Mouse (Mus musculus): ENCODE results near the gene Sit1. TPM values are rescaled to one million over a fixed set of nuclear protein-coding genes. Genes with fewer than 3 reads are reported as not detected.

Sit1 gene
- polyA plus RNA-seq, 1 experiment from 2014 or later: not detected

DNA sequence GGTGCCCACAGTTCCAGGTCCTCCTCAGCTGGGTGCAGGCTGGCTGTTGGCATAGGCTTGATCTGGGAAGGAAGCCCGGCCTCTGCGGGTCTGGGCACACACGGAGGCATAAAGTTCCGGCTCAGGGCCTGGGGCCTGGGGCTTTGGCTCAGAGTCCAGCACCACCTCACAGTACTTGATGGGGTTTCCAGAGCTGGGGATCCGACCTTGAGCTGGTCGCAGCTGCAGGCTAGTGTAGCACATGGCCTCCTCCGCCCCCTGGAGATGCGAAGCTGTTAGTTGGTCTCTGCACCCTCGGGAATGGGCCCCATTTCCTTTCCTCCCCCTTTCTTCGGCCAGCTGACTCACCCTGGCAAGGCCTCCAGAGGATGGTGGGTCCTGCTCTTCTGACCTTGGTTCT, 943 bp downstream of the Sit1 start:
- Histone ChIP-seq H3K4me1 (no peaks in the 10 kb centered on the region), H3K9me3 (no peaks in the 10 kb centered on the region), H3K4me3 (no peak overlapping the region), H3K27ac (no peak overlapping the region), H3K4me2 (replicated peaks) (no peak overlapping the region), H3K27me3 (no peaks in the 10 kb centered on the region), H3K9ac (no peak overlapping the region), H3K36me3 (no peaks in the 10 kb centered on the region)
- WGBS: 70% methylated on average over 10 of the region's 10 CpGs
- no peak for ATAC-seq (ENCODE audit: insufficient number of reproducible peaks, insufficient read depth, low FRiP score, low TSS enrichment)

DNA sequence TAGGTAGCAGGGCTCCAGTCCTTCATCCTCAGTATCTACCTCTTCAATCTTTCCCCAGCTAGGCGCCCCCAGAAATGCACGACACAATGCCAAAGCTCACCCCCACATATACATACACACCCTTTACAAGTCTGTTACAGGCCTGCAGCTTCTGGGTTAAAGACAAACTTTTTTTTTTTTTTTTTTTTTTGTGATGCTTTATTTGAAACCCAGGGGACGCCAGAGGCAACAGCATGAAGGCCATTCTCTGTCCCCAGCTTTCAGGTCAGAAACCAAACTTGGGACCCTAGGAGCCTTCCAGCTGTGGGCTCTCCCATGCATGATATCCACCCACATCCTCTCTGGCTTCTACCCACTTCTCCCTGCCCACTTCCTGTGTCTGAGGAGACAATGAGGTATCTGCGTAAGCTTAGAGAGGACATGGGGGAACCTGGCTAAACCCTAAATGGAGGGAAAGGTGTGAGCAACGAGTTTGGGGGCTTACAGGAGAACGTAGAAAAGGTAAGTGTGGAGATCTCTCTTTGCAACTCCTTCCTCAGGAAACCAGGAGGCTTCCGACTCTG, 1.6 kb downstream of the Sit1 start:
- Histone ChIP-seq H3K27me3 (no peaks in the 10 kb centered on the region), H3K9me3 (no peaks in the 10 kb centered on the region), H3K36me3 (no peaks in the 10 kb centered on the region), H3K4me3 (no peak overlapping the region), H3K9ac (no peak overlapping the region), H3K4me1 (no peaks in the 10 kb centered on the region), H3K27ac (no peak overlapping the region), H3K4me2 (replicated peaks) (no peak overlapping the region)
- ATAC-seq (ENCODE audit: insufficient number of reproducible peaks, insufficient read depth, low FRiP score, low TSS enrichment): no peak
- WGBS: 67% methylated on average over 7 of the region's 7 CpGs

DNA sequence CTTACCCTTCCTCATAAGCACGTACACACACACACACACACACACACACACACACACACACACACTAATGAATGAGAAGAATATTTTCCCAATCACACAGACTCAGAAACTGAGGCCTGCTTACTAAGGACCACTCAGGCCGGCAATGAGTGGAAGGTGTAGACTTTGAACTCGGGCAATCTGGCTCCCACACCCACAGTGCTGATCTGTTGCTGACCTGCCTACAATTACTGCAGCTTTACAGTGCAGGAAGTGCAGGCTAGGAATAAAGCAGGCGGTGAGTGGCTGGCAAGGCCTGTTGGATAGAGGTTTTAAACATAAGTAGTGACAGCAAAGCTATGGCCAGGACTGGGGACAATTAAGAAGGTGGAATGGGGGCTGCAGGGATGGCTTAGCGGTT, 2.5 kb downstream of the Sit1 start:
- Histone ChIP-seq H3K4me2 (replicated peaks) (no peak overlapping the region), H3K9me3 (no peaks in the 10 kb centered on the region), H3K27ac (no peak overlapping the region), H3K27me3 (no peaks in the 10 kb centered on the region), H3K9ac (no peak overlapping the region), H3K36me3 (no peaks in the 10 kb centered on the region), H3K4me1 (no peaks in the 10 kb centered on the region), H3K4me3 (no peak overlapping the region)
- ATAC-seq (ENCODE audit: insufficient number of reproducible peaks, insufficient read depth, low FRiP score, low TSS enrichment): no peak
- WGBS: 77% methylated on average over 5 of the region's 5 CpGs

DNA sequence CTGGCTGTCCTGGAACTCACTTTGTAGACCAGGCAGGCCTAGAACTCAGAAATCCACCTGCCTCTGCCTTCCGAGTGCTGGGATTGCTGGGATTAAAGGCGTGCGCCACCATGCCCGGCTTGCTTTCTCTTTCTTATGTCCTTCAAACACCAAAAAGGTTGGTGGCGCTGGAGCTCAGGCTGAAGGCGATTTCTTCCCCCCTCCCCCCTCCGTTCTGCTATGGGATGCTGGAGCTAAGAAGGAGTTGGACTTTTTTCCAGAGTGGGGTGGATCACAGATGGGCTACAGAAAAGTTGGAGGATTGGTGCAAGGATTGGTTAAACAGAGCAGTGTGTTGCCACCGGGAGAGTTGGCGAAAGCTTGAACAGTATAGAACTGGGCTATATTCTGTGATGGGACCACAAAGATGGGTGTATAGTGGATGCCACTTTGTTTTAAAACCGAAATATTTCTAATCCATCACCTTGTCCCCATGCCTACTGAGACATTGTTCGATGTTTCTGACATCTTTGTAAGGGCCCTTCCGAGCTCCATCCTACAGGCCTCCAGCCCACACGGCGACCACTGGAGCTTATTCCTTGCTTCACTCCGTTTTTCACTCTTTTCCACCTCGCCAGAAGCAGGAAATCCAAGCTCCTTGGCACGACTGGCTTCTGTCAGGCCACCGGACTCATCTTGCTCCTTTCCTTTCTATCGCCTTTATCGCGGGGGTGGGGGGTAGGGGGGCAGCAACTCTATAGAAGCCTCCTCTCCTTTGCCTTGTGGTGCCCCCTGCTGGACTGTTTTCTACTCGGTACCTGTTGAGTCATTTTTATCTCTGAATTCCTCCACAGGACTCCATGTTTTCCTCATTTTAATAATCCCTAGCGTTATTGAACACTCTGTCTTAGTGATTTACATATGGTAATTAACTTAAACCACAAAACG, 4.4 kb downstream of the Sit1 start:
- Histone ChIP-seq H3K9ac (no peak overlapping the region), H3K9me3 (no peaks in the 10 kb centered on the region), H3K4me3 (no peak overlapping the region), H3K4me1 (no peaks in the 10 kb centered on the region), H3K27ac (no peak overlapping the region), H3K36me3 (no peaks in the 10 kb centered on the region), H3K4me2 (replicated peaks) (0 out of 2 replicates have a peak overlapping the region, but pooled peaks have one; percentile 24), H3K27me3 (no peaks in the 10 kb centered on the region)
- WGBS: 46% methylated on average over 24 of the region's 24 CpGs
- ATAC-seq (ENCODE audit: insufficient number of reproducible peaks, insufficient read depth, low FRiP score, low TSS enrichment): no peak

DNA sequence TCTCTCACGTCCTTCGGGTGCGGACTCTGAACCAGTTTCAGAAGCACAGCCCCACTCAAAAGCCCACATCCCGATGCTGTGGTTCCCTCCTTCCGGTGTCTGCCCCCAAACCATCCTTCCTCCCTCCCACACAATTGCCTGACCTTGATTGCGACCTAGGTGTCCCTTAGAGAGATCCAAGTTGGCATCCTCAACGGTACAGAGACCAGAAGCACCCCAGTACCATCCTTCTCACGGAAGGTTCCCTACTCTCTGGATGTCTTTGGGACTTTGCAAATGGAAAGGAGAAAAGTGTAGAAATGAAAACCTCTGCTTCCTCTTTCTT, 5.0 kb downstream of the Sit1 start:
- H3K9ac ChIP-seq: peak overlapping the region; percentile 17; the same call in 1 of the 2 replicates
- no peak for ATAC-seq (ENCODE audit: insufficient number of reproducible peaks, insufficient read depth, low FRiP score, low TSS enrichment)
- no peak overlapping the region for H3K27ac ChIP-seq

DNA sequence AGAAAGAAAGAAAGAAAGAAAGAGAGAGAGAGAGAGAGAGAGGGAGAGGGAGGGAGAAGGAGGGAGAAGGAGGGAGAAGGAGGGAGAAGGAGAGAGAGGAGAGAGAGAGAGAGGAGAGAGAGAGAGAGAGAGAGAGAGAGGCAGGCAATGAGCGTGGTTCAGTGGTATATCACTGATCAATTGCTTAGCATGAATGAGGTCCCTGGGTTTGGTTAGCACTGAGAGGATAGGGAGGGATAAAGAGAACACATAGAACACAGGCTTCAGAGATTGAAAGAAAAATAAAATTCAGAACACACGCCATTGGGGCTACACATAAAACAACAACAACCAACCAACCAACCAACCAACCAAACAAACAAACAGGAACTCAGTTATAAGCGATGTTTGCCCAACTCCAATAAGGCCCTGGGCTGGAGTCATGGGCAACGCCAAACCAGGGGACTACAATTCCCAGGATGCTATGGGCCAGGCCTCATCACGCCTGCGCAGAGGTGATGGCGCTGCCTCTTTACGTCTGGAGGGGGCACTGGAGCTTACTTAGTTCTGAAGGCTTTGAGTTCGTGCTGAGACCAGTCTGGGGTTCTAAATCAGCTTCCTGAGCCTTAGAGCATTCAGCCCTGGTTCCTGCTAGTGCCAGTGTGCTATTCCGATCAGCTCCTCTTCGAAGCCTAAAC, 5.5 kb downstream of the Sit1 start:
- peak overlapping the region; percentile 34 for H3K4me2 ChIP-seq (replicated peaks)
- H3K4me1 ChIP-seq: no peaks in the 10 kb centered on the region
- no peak overlapping the region for H3K27ac ChIP-seq
- H3K27me3 ChIP-seq: no peaks in the 10 kb centered on the region
- H3K9me3 ChIP-seq: no peaks in the 10 kb centered on the region
- H3K4me3 ChIP-seq: peak overlapping the region; percentile 22
- 17% methylated on average over 11 of the region's 11 CpGs for WGBS
- ATAC-seq (ENCODE audit: insufficient number of reproducible peaks, insufficient read depth, low FRiP score, low TSS enrichment): peak; percentile 85
- H3K9ac ChIP-seq: peak overlapping the region; percentile 17; the same call in 1 of the 2 replicates
- no peaks in the 10 kb centered on the region for H3K36me3 ChIP-seq

More for the DNA sequence above, 5.0 kb downstream of the Sit1 start:
- Histone ChIP-seq H3K4me1 (no peaks in the 10 kb centered on the region), H3K4me2 (replicated peaks) (peak overlapping the region; percentile 34), H3K27me3 (no peaks in the 10 kb centered on the region), H3K9me3 (no peaks in the 10 kb centered on the region), H3K36me3 (no peaks in the 10 kb centered on the region), H3K4me3 (peak overlapping the region; percentile 22)
- WGBS: 50% methylated on average over 8 of the region's 8 CpGs

DNA sequence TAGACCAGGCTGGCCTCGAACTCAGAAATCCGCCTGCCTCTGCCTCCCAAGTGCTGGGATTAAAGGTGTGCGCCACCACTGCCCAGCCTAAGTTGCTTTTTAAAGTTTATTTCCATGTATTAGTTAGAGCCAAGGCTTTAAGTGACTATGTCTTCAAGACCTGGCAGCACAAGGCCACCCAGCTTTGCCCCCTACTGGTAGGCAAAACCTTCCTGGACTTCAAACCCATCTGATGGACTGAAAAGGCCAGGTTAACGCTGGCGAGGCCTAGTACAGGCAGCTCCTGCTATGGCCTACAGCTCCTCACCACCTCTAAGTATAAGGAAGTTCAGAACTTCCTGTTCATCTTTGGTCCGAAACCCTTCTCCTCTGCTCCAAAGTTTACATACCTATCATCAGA, 6.9 kb downstream of the Sit1 start:
- H3K27me3 ChIP-seq: no peaks in the 10 kb centered on the region
- no peaks in the 10 kb centered on the region for H3K9me3 ChIP-seq
- no peak overlapping the region for H3K9ac ChIP-seq
- no peak overlapping the region for H3K4me3 ChIP-seq
- H3K4me2 ChIP-seq (replicated peaks): no peak overlapping the region
- H3K4me1 ChIP-seq: no peaks in the 10 kb centered on the region
- ATAC-seq (ENCODE audit: insufficient number of reproducible peaks, insufficient read depth, low FRiP score, low TSS enrichment): no peak
- H3K27ac ChIP-seq: no peak overlapping the region
- no peaks in the 10 kb centered on the region for H3K36me3 ChIP-seq
- 85% methylated on average over 6 of the region's 6 CpGs for WGBS

DNA sequence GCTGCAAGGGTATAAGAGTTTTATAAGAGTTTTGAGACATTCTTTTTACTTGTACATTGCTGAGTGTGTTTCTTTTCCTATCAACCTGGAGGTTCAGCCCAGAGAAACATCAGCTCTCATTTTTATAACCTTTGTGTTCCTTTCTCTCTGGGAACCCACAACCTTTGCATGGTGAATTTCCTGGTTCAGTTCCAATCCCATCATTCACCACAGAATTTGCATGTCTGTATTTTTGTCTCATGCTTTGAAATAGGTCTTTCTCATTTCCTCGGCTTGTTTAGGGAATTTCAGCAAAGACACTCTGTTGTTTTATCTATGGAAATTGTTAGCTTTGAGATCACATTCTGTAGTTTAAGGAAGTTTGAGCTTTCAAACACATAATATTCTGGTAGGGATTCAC, 9.9 kb downstream of the Sit1 start:
- no peaks in the 10 kb centered on the region for H3K4me1 ChIP-seq
- no peak overlapping the region for H3K27ac ChIP-seq
- H3K36me3 ChIP-seq: no peaks in the 10 kb centered on the region
- no peaks in the 10 kb centered on the region for H3K27me3 ChIP-seq
- no peak for ATAC-seq (ENCODE audit: insufficient number of reproducible peaks, insufficient read depth, low FRiP score, low TSS enrichment)
- H3K4me2 ChIP-seq (replicated peaks): no peak overlapping the region
- no peak overlapping the region for H3K4me3 ChIP-seq
- WGBS: 83% methylated on average over 1 of the region's 1 CpGs
- no peaks in the 10 kb centered on the region for H3K9me3 ChIP-seq
- no peak overlapping the region for H3K9ac ChIP-seq

DNA sequence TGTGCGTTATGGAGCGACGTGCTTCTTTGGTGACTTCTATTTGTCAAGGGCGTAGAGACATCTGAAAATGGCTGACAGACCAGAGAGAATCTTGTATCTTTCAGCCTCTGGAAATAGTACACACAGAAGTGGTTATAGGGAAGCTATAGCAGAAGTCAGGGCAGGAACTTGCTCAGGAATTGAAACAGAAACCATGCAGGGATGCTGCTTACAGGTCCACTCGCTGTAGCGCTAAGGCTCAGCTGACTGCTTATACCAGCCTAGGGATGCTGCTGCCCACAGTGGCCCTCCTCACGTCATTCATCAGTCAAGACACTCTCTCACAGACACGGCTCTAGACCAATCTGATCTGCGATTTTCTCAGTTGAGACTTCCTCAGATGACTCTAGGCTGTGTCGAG, 13.2 kb downstream of the Sit1 start:
- Histone ChIP-seq H3K27me3 (no peaks in the 10 kb centered on the region), H3K36me3 (no peaks in the 10 kb centered on the region), H3K27ac (no peak overlapping the region), H3K9ac (no peak overlapping the region), H3K4me2 (replicated peaks) (no peak overlapping the region), H3K4me3 (no peak overlapping the region), H3K4me1 (no peaks in the 10 kb centered on the region), H3K9me3 (no peaks in the 10 kb centered on the region)
- ATAC-seq (ENCODE audit: insufficient number of reproducible peaks, insufficient read depth, low FRiP score, low TSS enrichment): no peak
- 89% methylated on average over 10 of the region's 10 CpGs for WGBS

DNA sequence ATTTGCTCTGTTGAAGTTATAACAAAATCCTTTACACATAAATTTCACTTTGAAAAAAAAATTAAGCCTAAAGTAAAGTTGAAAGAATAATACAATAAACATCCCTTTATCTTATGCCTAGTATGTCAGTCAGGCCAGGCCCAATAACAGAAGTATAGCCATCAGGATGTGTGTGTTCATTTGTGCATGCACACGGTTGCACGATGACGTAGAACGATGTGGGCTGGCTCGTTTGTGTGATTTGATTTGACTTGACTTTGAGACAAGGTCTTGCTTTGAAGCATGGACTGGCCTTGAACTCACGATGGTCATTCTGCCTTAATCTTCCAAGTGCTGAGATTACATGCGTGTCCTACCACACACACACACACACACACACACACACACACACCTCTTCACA, 16.7 kb downstream of the Sit1 start:
- no peaks in the 10 kb centered on the region for H3K36me3 ChIP-seq
- H3K9ac ChIP-seq: no peak overlapping the region
- no peaks in the 10 kb centered on the region for H3K4me1 ChIP-seq
- H3K27ac ChIP-seq: no peak overlapping the region
- 90% methylated on average over 7 of the region's 7 CpGs for WGBS
- ATAC-seq (ENCODE audit: insufficient number of reproducible peaks, insufficient read depth, low FRiP score, low TSS enrichment): no peak
- H3K4me2 ChIP-seq (replicated peaks): no peak overlapping the region
- H3K27me3 ChIP-seq: no peaks in the 10 kb centered on the region
- H3K9me3 ChIP-seq: no peaks in the 10 kb centered on the region
- H3K4me3 ChIP-seq: no peak overlapping the region

DNA sequence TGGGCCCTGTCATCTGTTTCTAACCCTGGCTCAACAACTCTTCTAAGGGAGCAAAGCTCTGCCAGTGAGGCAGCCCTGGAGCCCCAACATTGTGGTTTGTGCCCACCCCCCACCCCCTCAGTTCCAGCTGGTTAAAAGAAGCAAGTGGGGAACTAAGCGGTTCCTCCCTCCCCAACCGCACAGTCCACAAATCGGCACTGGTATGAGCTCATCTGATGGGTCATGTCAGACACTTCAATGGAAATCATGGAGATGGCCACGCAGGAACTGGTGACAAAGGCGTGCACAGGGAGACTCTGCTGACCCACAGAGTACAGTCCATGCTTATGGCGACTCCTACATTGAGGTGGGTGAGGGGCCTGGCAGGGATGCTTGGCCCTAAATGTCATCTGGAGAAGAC, 17.6 kb downstream of the Sit1 start:
- WGBS: 92% methylated on average over 6 of the region's 6 CpGs
- Histone ChIP-seq H3K4me2 (replicated peaks) (no peak overlapping the region), H3K27me3 (no peaks in the 10 kb centered on the region), H3K9ac (no peak overlapping the region), H3K36me3 (no peaks in the 10 kb centered on the region), H3K9me3 (no peaks in the 10 kb centered on the region), H3K4me1 (no peaks in the 10 kb centered on the region), H3K27ac (no peak overlapping the region), H3K4me3 (no peak overlapping the region)
- ATAC-seq (ENCODE audit: insufficient number of reproducible peaks, insufficient read depth, low FRiP score, low TSS enrichment): no peak

DNA sequence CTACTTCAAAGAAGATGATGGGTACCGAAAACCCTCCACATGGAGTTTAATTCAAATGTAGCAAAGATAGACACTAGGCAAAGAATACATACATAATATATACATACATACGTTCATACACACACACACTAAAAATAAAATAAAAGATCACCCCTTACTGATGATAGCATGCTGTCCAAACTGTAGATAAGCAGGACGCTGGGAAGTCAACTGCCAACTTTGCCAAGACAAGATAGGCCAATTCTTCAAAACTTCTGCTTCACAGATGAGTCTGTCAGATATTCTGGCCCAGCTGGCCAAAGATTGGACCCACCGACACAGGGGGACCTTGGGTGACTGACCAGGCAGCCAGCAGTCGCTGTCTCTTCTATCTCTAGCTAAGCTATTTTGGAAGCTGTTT, 20.4 kb downstream of the Sit1 start:
- Histone ChIP-seq H3K4me1 (0 out of 2 replicates have a peak, but pooled peaks cover 5% of the 10 kb centered on the region), H3K4me2 (replicated peaks) (no peak overlapping the region), H3K27ac (no peak overlapping the region), H3K4me3 (no peak overlapping the region), H3K36me3 (no peaks in the 10 kb centered on the region), H3K27me3 (no peaks in the 10 kb centered on the region), H3K9me3 (no peaks in the 10 kb centered on the region), H3K9ac (no peak overlapping the region)
- no peak for ATAC-seq (ENCODE audit: insufficient number of reproducible peaks, insufficient read depth, low FRiP score, low TSS enrichment)
- WGBS: 86% methylated on average over 5 of the region's 5 CpGs
